Mouse (Mus musculus) ovary, adult 2 months (tissue): ENCODE data around the gene Nfe2l3. TPM values are rescaled to one million over a fixed set of nuclear protein-coding genes. Genes with fewer than 3 reads are reported as not detected.

ENCODE experiments used
- polyA plus RNA-seq: library from polyadenylated mRNA; depleted of rRNA; stranded (reverse); fragments of >200 nt; gene quantifications from 2 replicates; pipeline ENCODE4 v1.2.3, GENCODE M21; 2012; rRNA removed

Gene Nfe2l3
- polyA plus RNA-seq = 2.0 and 2.4 TPM in 2 replicates

DNA sequence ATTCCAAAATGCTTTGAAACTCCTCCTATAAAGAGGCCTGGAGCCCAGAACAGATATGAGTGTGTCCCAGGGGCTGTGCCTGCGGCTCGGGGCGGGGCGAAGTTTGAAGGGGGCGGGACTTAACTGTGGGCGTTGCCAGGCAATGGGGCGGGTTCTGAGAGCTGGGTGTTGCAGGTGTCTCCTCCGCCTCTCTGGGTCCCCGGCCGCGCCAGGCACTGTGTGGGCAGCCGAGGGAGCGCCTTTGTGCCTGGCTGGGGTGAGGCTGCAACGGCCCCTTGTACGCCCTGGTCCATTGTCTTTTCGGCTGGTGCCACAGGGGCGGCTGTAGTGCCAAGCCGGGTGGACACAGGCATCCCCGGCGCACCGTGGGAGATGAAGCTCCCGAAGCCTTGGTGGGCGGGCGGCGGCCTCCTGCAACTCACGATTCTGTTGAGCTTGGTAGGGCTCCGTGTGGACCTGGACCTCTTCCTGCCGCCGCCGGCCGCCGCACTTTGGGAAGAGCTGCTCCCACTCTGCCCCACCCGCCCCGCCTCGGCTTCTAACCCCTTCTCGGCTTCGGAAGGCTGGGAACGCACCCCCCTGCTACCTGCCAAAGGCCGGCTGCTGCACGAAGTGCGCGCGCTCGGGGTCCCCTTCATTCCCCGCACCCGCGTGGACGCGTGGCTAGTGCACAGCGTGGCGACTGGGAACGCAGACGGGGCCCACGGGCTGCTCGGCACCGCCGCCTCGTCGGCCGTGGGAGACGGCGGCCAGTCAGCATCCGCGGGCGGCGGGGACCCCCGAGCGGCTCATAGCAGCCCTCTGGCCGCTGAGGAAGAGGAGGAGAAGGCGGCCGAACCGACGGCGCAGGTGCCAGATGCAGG lies at the start of gene Nfe2l3:
Gene Nfe2l3 (plus strand): TSS at position 136 of the 863 bp plus-strand sequence.

DNA sequence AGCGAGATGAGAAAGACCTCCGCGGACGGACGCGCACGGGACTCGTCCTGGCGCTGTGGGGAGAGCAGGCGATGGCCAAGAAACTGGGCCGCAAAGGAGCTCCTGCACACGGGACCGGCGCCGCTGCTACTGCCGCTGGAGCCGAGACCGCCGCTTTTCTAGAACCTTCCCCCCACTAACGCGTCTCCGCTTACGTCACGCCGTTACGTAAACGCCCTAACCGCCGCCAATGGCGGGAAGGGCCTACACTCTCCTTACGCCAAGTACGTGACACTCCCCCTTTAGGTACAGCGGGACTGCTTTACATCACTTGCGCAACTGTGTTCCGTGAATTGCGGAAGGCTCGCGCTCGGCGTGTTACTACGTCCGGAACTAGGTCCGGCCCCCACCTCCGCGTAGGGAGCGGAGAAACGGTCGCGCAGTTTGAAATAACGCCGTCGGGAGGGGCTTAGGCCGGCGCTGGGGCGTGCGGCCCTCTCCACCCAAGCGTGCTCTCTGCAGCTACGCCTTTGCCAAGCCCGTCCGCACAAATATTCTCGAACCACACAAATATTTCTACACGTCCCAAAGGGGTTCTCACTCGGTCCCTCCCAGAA lies 37.3 kb downstream of the Nfe2l3 start, which contains the start of gene Hnrnpa2b1:
Gene Hnrnpa2b1 (minus strand): TSS at position 180 of the 596 bp plus-strand sequence.

DNA sequence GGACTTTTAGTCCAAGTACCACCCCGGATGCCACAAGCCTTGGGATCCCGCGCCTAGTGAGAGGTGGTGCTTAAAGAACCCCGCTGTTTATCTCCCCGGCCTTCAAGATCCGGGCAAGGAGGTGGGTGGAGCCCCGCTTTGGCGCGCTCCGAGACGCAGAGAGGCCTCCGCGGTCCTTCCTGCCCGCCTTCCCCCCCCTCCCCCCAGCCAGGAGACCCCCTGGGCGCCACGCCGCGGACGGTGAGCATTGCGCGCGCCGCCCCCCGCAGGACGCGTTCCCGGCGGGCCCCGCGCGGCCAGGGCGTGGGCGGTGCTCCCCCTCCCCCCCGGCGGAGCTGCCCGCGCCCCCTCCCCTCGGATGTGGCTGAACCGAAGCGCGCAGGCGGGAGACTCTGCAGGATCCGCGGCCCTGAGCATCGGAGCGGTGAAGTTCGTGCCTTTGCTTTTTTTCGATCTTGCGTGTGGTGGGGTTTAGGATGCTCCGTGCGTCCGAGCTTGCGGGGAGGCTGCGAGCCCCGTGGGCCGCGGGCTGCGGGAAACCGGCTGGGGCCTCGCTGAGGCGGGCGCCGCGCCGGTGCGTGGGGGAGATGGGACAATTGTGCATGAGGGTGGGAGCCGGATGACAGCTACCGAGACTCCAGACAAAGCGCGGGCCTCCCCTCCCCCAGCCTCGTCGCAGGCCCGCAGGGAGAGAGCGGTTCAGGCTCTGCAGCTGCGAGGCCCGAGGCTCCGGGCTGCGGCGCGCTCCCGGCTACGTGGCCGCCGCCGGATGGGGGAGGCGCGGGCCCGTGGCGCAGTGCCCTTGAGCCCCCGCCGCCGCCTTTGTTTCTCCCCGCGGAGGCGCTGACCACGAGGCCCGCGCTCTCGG lies 38.1 kb downstream of the Nfe2l3 start, which contains the start of gene Cbx3:
Gene Cbx3 (plus strand): TSS at position 50 of the 868 bp plus-strand sequence.

Other genes with a start within 250 kb of the Nfe2l3 start
- gene Hnrnpa2b1, start 37.2 kb downstream of the Nfe2l3 start, polyA plus RNA-seq = 34.8 and 37.7 TPM in 2 replicates
- gene Cbx3, start 37.7 kb downstream of the Nfe2l3 start, polyA plus RNA-seq = 6.3 and 9.2 TPM in 2 replicates
- gene Snx10, start 91.2 kb downstream of the Nfe2l3 start, polyA plus RNA-seq = 1.3 and 1.6 TPM in 2 replicates